Mouse (Mus musculus) heart, postnatal 0 days (tissue): ENCODE measurements around the gene Ccdc130.

ENCODE experiments used
- CTCF ChIP-seq: IDR thresholded peaks from 2 replicates; pipeline ENCODE4 v1.5.1; 2016; ENCODE audit warnings: antibody characterized with exemption, control low read depth, low read depth
- EP300 ChIP-seq: IDR thresholded peaks from 2 replicates; pipeline ENCODE4 v1.6.1; 2016; ENCODE audit warnings: antibody characterized with exemption, low read depth

DNA sequence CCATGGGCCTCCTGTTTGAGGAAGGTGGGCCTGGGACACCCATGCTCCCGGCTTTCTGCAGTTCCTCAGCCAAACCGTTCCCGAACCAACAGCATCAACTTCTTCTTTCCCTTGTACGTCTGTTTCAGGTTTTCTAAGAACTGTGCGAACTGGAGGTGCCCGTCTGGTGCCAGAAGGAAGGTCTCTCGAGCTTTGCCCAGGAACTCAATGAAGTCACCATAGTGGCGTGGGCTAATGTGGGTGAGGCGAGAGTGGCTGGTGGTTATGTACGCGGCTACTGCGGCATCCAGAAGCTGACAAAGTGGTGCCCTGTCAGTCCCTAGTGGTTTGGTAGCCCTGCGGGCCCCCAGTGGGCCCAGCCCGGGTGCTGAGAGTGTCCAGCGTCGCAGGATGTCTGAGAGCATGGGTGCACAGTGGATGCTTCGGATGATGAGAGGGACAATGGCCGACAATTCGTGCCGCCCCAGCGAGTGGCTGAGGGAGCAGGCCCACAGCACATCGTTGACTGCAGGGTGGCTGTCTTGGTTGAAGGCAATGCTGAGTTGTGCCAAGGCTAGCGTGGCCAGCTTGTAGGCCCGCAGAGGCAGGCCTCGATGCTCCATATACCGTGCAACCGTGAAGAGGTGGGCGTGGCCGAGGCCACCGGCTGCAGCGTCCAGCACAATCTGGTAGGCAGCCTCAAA, 58.2 kb downstream of the Ccdc130 start:
- no peak for TF ChIP-seq CTCF
- TF ChIP-seq EP300: no peak
